Mouse (Mus musculus) heart, postnatal 25 days (tissue): Measurements from ENCODE around the gene Emp1. TPM values are rescaled to one million over a fixed set of nuclear protein-coding genes. Genes with fewer than 3 reads are reported as not detected.

Source experiments
- DNase-seq: peaks from one replicate; pipeline ENCODE4 v3.0.0; 2022; ENCODE audit warnings: low spot score
- intact Hi-C: fragments of 180-260 bp; cut with DNase I; formaldehyde crosslinking; loops from one replicate; pipeline ENCODE4 v1.15.1; 2025
- total RNA-seq, 2 experiments: library from RNA; stranded (reverse); gene quantifications; 2 replicates each; pipeline ENCODE4 v1.2.3; 2021

The Emp1 gene
- total RNA-seq, 2 experiments from 2014 or later: 56.1 to 70.8 TPM

DNA sequence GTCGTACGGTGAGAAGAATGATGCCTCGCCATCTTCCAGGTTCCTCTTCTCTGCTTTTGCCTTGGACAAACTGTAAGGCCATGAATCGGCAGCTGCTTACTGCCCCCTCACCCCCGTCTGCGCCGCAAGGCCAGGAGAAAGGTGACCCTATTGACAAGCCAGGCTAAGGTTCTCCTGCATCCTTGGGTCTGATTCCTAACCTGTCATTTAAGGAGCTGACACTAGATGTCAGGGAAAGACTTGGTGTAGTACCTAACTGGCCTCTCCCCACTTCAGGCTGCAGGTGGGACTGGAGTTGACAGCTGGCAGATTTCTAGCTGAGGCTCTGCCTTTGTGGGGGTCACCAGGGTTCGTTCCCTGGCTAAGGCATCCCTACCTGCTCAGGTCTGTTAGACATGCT, 35.4 kb downstream of the Emp1 start:
- intact Hi-C loops: loop anchor here (2.0 kb wide), 1 partner anchor 19 kb away; no protein-coding TSS in a partner anchor
- DNase-seq: no peak

- peak; percentile 51 for DNase-seq
- intact Hi-C loops: loop anchor here (2.0 kb wide), 1 partner anchor 20 kb away; no protein-coding TSS in a partner anchor
Measured at GRCm38 (mm10) chr6:135398801-135399200, 36.5 kb downstream of the Emp1 start.

GRCm38 (mm10) chr6:135400306-135400705, 38.0 kb downstream of the Emp1 start:
- intact Hi-C loops: loop anchor here (1.0 to 2.0 kb wide), 3 partner anchors 151 to 314 kb away; no protein-coding TSS in a partner anchor

DNA sequence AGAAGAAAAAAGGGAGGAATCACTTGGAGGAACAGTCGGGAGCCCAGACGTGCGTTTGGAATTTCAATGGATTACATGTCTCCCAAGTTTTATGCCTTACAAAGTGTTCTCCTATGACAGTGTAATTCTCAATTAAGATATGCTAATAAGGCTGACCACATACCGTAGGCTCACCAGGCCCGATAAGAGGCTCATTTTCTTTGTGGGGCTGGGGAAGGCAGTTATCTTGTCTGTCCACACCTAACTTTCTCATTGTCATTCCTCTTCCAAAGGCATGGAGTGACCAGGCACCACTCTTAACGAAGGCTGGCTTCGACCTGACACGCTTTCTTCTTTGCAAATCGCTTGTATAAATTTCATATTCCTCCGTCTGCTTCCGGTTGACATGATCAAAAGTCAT, 42.7 kb downstream of the Emp1 start:
- intact Hi-C loops: no loop called here
- DNase-seq: no peak

More at GRCm38 (mm10) chr6:135400306-135400705, 38.0 kb downstream of the Emp1 start:
- no peak for DNase-seq

- intact Hi-C loops: no loop called here
- DNase-seq: no peak
Measured at GRCm38 (mm10) chr6:135407323-135407722, 45.0 kb downstream of the Emp1 start.

GRCm38 (mm10) chr6:135411712-135412319, 49.5 kb downstream of the Emp1 start:
- DNase-seq: no peak

GRCm38 (mm10) chr6:135412649-135413048, 50.3 kb downstream of the Emp1 start:
- no peak for DNase-seq
- intact Hi-C loops: no loop called here

More at GRCm38 (mm10) chr6:135411712-135412319, 49.5 kb downstream of the Emp1 start:
- intact Hi-C loops: no loop called here

- DNase-seq: no peak
- intact Hi-C loops: no loop called here
Measured at GRCm38 (mm10) chr6:135417459-135417858, 55.1 kb downstream of the Emp1 start.

GRCm38 (mm10) chr6:135418223-135418824, 56.0 kb downstream of the Emp1 start:
- intact Hi-C loops: no loop called here
- DNase-seq: no peak

GRCm38 (mm10) chr6:135428246-135428645, 65.9 kb downstream of the Emp1 start:
- intact Hi-C loops: no loop called here
- no peak for DNase-seq

- DNase-seq: no peak
- intact Hi-C loops: no loop called here
Measured at GRCm38 (mm10) chr6:135429268-135429909, 67.0 kb downstream of the Emp1 start.

- intact Hi-C loops: no loop called here
Measured at GRCm38 (mm10) chr6:135430441-135430970, 68.2 kb downstream of the Emp1 start.

More at GRCm38 (mm10) chr6:135430441-135430970, 68.2 kb downstream of the Emp1 start:
- no peak for DNase-seq

Other genes starting within 250 kb of the Emp1 start
- not detected for gene Gprc5d, start 244.3 kb upstream of the Emp1 start, total RNA-seq
- gene Fam234b, start 164.6 kb upstream of the Emp1 start, total RNA-seq: 1 to 10 TPM; 6.5 to 6.7 TPM
- 10 to 100 TPM; 40.0 to 43.4 TPM for gene Hebp1, start 164.5 kb upstream of the Emp1 start, total RNA-seq
- under 1 TPM; 0.34 to 0.47 TPM for gene Gsg1, start 108.2 kb upstream of the Emp1 start, total RNA-seq
- gene Pbp2, start 52.1 kb upstream of the Emp1 start, total RNA-seq: not detected